8 mouse cellular contexts compared by ENCODE assay signal in the genomic region with DNA sequence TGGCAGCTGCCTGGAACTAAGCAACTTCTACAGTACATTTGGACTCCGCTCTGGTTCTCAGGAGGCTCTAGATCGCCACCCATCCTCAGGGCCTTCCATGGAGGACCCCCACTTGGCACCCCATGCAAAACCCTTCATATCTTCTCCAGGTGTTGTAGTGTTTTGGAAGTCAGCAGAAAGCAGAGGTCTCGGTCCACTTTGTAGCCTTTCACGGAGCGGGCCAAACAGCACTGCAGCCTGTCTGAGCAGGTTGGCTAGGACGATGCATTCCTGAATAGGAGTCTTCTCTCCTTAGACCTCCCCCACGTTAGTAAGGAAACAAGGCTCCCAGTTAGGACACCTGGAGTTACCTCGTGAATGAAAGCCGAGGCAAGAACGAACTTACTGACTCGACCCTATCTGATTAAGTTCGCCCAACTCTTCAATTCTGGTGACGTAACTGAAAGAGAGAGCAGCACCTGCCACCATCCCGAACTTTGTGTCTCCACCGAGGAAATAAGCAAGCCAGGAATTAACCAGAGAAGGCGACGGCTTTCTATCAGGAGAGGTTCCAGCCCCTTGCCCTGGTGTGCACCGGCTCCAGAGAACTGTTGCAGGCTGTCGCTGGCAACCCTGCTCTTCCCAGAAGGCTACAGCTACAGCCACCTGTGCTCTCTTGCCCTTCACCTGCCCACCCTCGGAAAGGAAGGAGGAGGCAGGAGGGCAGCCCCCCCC. TPM values are rescaled to one million over a fixed set of nuclear protein-coding genes. Genes with fewer than 3 reads are reported as not detected.
DNase-seq lines count a peak whose midpoint lies in the region; ATAC-seq and TF ChIP-seq lines count a peak whose summit lies in the region.

No protein-coding gene starts in this region.

- no peak for TF ChIP-seq POLR2A in bone marrow, adult 2 months (IDR thresholded peaks at IDR 0.05; ENCODE audit: borderline replicate concordance, control insufficient read depth, low read depth, low read length)

- H3K9ac ChIP-seq in heart, embryonic 16.5 days (ENCODE audit: low read length) = peak overlapping the region; percentile 88
- peak overlapping the region; percentile 88 for H3K9ac ChIP-seq in forebrain, postnatal 0 days
- peak overlapping the region; percentile 73; the same call in 1 of the 2 replicates for H3K9ac ChIP-seq in midbrain, embryonic 12.5 days (replicated peaks)

- peak overlapping the region; percentile 87 for H3K4me3 ChIP-seq in heart, embryonic 16.5 days (ENCODE audit: low read length)
- H3K4me3 ChIP-seq in bone marrow, adult 2 months (replicated peaks; ENCODE audit: control insufficient read depth, low read depth, low read length) = peak overlapping the region; percentile 90
- H3K4me3 ChIP-seq in forebrain, postnatal 0 days (ENCODE audit: low read depth, low read length) = peak overlapping the region; percentile 74
- peak overlapping the region; percentile 84 for H3K4me3 ChIP-seq in midbrain, embryonic 12.5 days

- intact Hi-C loops in heart, postnatal 14 days (cut with DNase I) = loop anchor here (5.0 kb wide), 1 partner anchor 54 kb away; no protein-coding TSS in a partner anchor

- 31% methylated on average over 20 of the region's 20 CpGs for WGBS in heart, embryonic 16.5 days
- WGBS in bone marrow, adult 2 months = 38% methylated on average over 20 of the region's 20 CpGs
- WGBS in forebrain, postnatal 0 days = 24% methylated on average over 20 of the region's 20 CpGs
- WGBS in midbrain, embryonic 12.5 days = 16% methylated on average over 20 of the region's 20 CpGs

- no peak overlapping the region for H3K27ac ChIP-seq in heart, embryonic 16.5 days (ENCODE audit: low read length)
- H3K27ac ChIP-seq in bone marrow, adult 2 months (ENCODE audit: control insufficient read depth, insufficient read depth, low read depth, low read length, poor library complexity) = no peak overlapping the region
- no peak overlapping the region for H3K27ac ChIP-seq in forebrain, postnatal 0 days (ENCODE audit: low read depth, low read length)
- no peak overlapping the region for H3K27ac ChIP-seq in midbrain, embryonic 12.5 days (replicated peaks)

- ATAC-seq in heart, embryonic 16.5 days (replicated peaks; ENCODE audit: extremely low read depth, insufficient read depth, low FRiP score) = no peak
- peak; percentile 0; the same call in 1 of the 2 replicates for ATAC-seq in forebrain, postnatal 0 days
- ATAC-seq in midbrain, embryonic 12.5 days (ENCODE audit: low FRiP score, low read depth) = no peak

- no peaks in the 10 kb centered on the region for H3K36me3 ChIP-seq in heart, embryonic 16.5 days (ENCODE audit: control insufficient read depth, insufficient read depth)
- no peaks in the 10 kb centered on the region for H3K36me3 ChIP-seq in forebrain, postnatal 0 days (ENCODE audit: insufficient read depth)
- no peaks in the 10 kb centered on the region for H3K36me3 ChIP-seq in midbrain, embryonic 12.5 days

- peak overlapping the region; percentile 92 for H3K4me2 ChIP-seq in heart, embryonic 16.5 days (ENCODE audit: low read depth, low read length)
- H3K4me2 ChIP-seq in forebrain, postnatal 0 days (ENCODE audit: low read depth) = peak overlapping the region; percentile 68
- peak overlapping the region; percentile 62 for H3K4me2 ChIP-seq in midbrain, embryonic 12.5 days (replicated peaks)

- H3K4me1 ChIP-seq in heart, embryonic 16.5 days (ENCODE audit: control insufficient read depth, insufficient read depth, low read length) = peaks cover 24% of the 10 kb centered on the region
- H3K4me1 ChIP-seq in bone marrow, adult 2 months (ENCODE audit: control insufficient read depth, insufficient read depth, low read length) = peaks cover 3% of the 10 kb centered on the region
- H3K4me1 ChIP-seq in forebrain, postnatal 0 days (ENCODE audit: insufficient read depth) = peaks cover 10% of the 10 kb centered on the region; the same call in 1 of the 2 replicates
- H3K4me1 ChIP-seq in midbrain, embryonic 12.5 days = peaks cover 40% of the 10 kb centered on the region

- H3K9me3 ChIP-seq in heart, embryonic 16.5 days (replicated peaks; ENCODE audit: control insufficient read depth, low read length) = no peaks in the 10 kb centered on the region
- H3K9me3 ChIP-seq in forebrain, postnatal 0 days (ENCODE audit: low read length) = no peaks in the 10 kb centered on the region
- H3K9me3 ChIP-seq in midbrain, embryonic 12.5 days = no peaks in the 10 kb centered on the region

- H3K27me3 ChIP-seq in heart, embryonic 16.5 days (ENCODE audit: control insufficient read depth, insufficient read depth, low read length) = no peaks in the 10 kb centered on the region
- no peaks in the 10 kb centered on the region; the same call in 1 of the 2 replicates for H3K27me3 ChIP-seq in forebrain, postnatal 0 days (ENCODE audit: insufficient read depth, low read length)
- peaks cover 55% of the 10 kb centered on the region for H3K27me3 ChIP-seq in midbrain, embryonic 12.5 days

- DNase-seq in heart, postnatal 14 days = no peak
- DNase-seq in forebrain, postnatal 0 days = peak; percentile 15
- no peak for DNase-seq in T-cell, adult 2 months (ENCODE audit: low spot score)
- no peak for DNase-seq in adrenal gland, postnatal 4 days (ENCODE audit: low spot score in 2 of 2)
- DNase-seq in MN1 (ENCODE audit: low spot score) = no peak

- no peak for TF ChIP-seq CTCF in bone marrow, adult 2 months (IDR thresholded peaks at IDR 0.05; ENCODE audit: control insufficient read depth, insufficient read depth, low read length)
- no peak for TF ChIP-seq CTCF in forebrain, postnatal 0 days (IDR thresholded peaks at IDR 0.05; ENCODE audit: low read depth)

RNA-seq across cellular contexts. Expression of a gene that starts 5.3 kb away (rescaled TPM):
- polyA plus RNA-seq in heart, embryonic 16.5 days (2015; fragmentation: Nextera tagmentation; extraction: Ambion mirVana) = 5.7 and 6.1 TPM in 2 replicates
- 1 to 10 TPM; 1.7 to 1.8 TPM for total RNA-seq in heart, postnatal 14 days (2021)
- polyA plus RNA-seq in bone marrow, adult 2 months (2011; ENCODE audit: insufficient read depth, insufficient read length, low replicate concordance, missing spikeins) = 11.5 and 33.4 TPM in 2 replicates
- 17.8 and 23.8 TPM in 2 replicates for total RNA-seq in forebrain, postnatal 0 days (2014; rRNA removed)
- polyA plus RNA-seq in forebrain, postnatal 0 days (2015; fragmentation: Nextera tagmentation; extraction: Ambion mirVana) = 17.1 and 25.4 TPM in 2 replicates
- 8.1 and 10.1 TPM in 2 replicates for polyA plus RNA-seq in midbrain, embryonic 12.5 days (2016; fragmentation: Nextera tagmentation; extraction: Ambion mirVana)
- 1 to 10 TPM; 6.5 to 6.7 TPM for total RNA-seq in adrenal gland, postnatal 4 days (2021)
